Mouse (Mus musculus) E14TG2a.4 (cell line): Measurements from ENCODE around the gene Olfr130.

Experiments
- CTCF ChIP-seq: conservative IDR thresholded peaks from 2 replicates; pipeline ENCODE4 v1.5.1; 2014; ENCODE audit warnings: low read length
- POU5F1 ChIP-seq: IDR thresholded peaks from 2 replicates; pipeline ENCODE4 v1.6.1; 2014; ENCODE audit warnings: low read length, borderline replicate concordance

DNA sequence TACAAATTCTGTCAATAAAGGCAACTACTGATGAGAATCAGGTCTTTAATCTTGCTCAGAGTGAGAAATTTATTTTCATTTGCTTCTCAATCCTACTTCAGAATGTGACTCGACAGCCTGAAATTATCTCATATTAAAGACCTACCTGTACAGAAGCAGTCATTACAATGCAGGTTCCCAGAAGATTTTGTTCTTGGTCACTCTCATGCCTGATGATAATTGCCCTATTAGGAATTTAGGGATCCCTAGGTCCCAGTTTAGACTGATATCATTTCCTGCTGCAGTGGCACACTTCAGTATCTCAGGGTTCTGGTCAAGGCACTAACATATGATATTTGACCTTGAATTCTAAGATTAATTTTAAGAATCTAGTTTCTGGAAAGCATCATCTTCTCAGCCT lies at the start of gene Olfr130:
- no peak for TF ChIP-seq CTCF
- no peak for TF ChIP-seq POU5F1
